Mouse (Mus musculus): ENCODE measurements around the gene Ap3b2. TPM values are rescaled to one million over a fixed set of nuclear protein-coding genes. Genes with fewer than 3 reads are reported as not detected.
A peak's percentile ranks its signal among the peaks of the same experiment; 100 is the strongest.

Ap3b2 gene
- polyA plus RNA-seq (2016; fragmentation: Nextera tagmentation; extraction: Ambion mirVana): 73.3 and 75.0 TPM in 2 replicates

DNA sequence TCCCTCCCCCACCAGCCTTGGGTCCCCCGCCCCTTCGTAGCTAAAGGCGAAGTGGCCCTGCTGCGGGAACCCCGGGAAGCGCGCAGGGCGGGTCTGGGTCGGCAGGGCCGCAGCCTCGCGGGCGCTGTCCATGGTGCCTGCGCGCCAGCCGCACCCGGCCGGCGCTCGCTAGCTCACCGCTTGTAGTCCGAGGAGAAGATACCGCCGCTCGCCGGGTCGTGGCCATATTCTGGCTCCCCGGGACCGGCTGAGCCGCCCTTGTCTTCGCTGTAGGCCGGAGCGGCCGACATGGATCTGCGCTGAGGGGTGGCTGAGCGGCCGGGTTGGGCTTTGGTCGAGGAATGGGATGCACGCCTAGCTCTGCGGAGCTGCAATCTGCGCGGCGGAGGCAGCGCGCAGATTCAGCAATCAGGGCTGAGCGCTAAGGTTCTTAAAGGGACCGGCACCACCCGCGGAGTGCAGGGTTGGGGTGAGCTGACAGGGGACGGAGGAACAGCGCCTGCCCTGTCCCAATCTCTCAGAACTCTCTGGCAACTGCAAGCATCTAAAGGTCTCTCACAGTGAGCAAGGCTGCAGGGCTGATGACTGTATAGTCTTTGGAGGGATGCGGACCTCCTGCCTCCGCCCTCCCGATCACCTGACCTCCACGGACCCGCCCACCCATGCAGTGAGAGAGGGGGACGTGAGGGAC lies at the start of gene Ap3b2:
Ap3b2 (minus strand) TSS at position 595 of the 691 bp plus-strand sequence.
- peak within 1 kb of the TSS; percentile 69 for H3K4me3 ChIP-seq
- no peaks in the 10 kb centered on the region for H3K36me3 ChIP-seq
- peaks cover 25% of the 10 kb centered on the region for H3K4me1 ChIP-seq
- peak within 1 kb of the TSS; percentile 82 for H3K9ac ChIP-seq
- H3K27ac ChIP-seq: peak within 1 kb of the TSS; percentile 96
- under 1% methylated on average over 55 of the region's 57 CpGs for WGBS
- ATAC-seq (ENCODE audit: low FRiP score): peak; percentile 94
- no peaks in the 10 kb centered on the region for H3K9me3 ChIP-seq (replicated peaks)
- peak within 1 kb of the TSS; percentile 60 for H3K4me2 ChIP-seq (replicated peaks)
- peaks cover 21% of the 10 kb centered on the region for H3K27me3 ChIP-seq

DNA sequence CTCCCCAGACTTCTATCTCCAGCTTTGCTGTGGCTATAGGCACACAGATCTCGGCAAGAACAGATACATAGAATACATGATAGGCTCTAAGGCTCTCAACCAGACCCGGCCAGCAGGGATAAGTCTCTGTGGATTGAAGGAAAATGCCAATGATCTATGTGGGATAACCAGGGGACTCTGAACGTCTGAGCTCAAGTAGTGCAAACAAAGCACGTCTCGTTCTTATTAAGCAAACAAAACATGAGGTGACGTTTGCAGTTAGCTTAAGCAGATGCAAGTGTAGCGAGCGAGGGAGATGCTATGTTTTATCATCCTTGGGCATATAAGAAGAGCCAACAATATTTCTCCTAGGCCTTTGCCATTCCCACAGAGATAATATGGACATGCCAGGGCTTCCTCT lies 49.2 kb upstream of the Ap3b2 start:
- Histone ChIP-seq H3K9ac (no peak overlapping the region), H3K4me3 (no peak overlapping the region), H3K4me1 (peaks cover 9% of the 10 kb centered on the region; the same call in 1 of the 2 replicates), H3K27ac (no peak overlapping the region), H3K27me3 (0 out of 2 replicates have a peak, but pooled peaks cover 3% of the 10 kb centered on the region), H3K9me3 (replicated peaks) (no peaks in the 10 kb centered on the region), H3K4me2 (replicated peaks) (no peak overlapping the region), H3K36me3 (no peaks in the 10 kb centered on the region)
- ATAC-seq (ENCODE audit: low FRiP score): no peak
- 86% methylated on average over 8 of the region's 8 CpGs for WGBS

DNA sequence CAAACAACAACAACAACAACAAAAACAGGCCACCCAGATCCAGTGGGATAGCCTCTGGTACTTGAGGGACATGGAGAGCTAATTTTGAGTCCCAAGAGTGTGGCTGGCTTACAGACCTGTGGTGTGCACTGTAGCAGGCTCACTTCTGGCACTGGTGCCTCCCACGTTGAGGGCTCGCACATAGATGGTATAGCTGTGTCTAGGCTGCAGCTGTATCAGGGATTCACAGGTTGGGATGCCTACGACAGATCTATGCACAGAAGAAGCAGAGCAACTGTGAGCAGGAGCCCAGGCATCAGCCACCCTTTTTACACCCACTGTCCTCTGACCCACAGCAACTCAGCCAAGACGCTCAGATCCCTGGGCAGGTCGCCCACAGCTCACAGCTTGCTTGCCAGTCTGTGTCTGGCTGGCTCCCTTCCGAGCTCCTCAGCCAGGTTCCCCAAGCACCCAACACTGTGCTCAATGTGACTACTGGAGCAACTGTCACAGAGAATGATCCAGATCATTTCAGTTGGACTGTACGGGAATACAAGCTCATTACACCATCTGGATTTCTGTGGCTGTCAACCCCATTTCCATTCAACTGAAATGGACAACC lies 48.3 kb upstream of the Ap3b2 start:
- Histone ChIP-seq H3K27me3 (0 out of 2 replicates have a peak, but pooled peaks cover 3% of the 10 kb centered on the region), H3K9me3 (replicated peaks) (no peaks in the 10 kb centered on the region), H3K4me2 (replicated peaks) (no peak overlapping the region), H3K9ac (no peak overlapping the region), H3K4me3 (no peak overlapping the region), H3K4me1 (peaks cover 9% of the 10 kb centered on the region; the same call in 1 of the 2 replicates), H3K27ac (no peak overlapping the region), H3K36me3 (no peaks in the 10 kb centered on the region)
- 87% methylated on average over 7 of the region's 7 CpGs for WGBS
- ATAC-seq (ENCODE audit: low FRiP score): no peak

DNA sequence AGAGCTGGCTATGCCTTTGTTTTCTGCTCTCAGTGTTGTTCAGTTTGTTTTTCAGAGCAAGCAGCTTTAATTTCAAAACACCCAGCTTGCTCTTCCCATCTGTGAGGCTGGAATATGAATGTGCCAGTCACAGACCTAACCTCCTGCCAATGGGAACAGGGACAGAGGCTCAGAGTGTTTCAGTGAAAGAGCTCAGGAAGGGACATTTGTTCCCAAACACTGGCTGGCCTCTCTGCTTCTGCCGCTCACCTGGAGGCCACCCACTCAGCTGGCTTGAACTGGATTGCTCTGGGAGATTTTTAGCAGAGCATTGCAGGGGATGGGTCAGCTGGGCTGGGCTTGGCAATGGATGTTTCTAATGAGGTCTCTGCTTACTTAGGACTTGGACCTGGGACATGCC lies 47.3 kb upstream of the Ap3b2 start:
- Histone ChIP-seq H3K9me3 (replicated peaks) (no peaks in the 10 kb centered on the region), H3K27me3 (0 out of 2 replicates have a peak, but pooled peaks cover 3% of the 10 kb centered on the region), H3K4me3 (no peak overlapping the region), H3K4me1 (peaks cover 9% of the 10 kb centered on the region; the same call in 1 of the 2 replicates), H3K9ac (no peak overlapping the region), H3K4me2 (replicated peaks) (no peak overlapping the region), H3K36me3 (no peaks in the 10 kb centered on the region), H3K27ac (no peak overlapping the region)
- no peak for ATAC-seq (ENCODE audit: low FRiP score)
- WGBS: 63% methylated on average over 1 of the region's 1 CpGs

DNA sequence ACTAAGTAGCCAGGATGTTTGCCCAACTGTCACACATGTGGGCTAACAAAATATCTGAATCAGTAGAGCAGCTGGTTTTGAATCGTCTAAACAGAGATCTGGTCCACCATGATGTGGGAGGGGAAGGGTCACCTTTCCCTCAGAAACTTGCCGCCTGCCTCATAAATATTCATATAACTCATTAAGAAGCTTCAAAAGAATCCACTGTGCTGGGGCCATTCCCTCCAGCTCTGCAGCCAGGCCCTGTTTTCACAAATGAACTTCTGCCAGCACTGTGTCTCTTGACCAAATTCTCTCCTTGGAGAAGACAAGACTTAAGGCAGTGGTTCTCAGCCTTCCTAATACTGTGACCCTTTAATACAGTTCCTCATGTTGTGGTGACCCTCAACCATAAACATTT lies 45.8 kb upstream of the Ap3b2 start:
- H3K27ac ChIP-seq: no peak overlapping the region
- H3K36me3 ChIP-seq: peaks cover 12% of the 10 kb centered on the region; the same call in 1 of the 2 replicates
- no peak for ATAC-seq (ENCODE audit: low FRiP score)
- 0 out of 2 replicates have a peak, but pooled peaks cover 3% of the 10 kb centered on the region for H3K27me3 ChIP-seq
- H3K9me3 ChIP-seq (replicated peaks): no peaks in the 10 kb centered on the region
- no peak overlapping the region for H3K4me2 ChIP-seq (replicated peaks)
- H3K4me3 ChIP-seq: no peak overlapping the region
- WGBS: 10% methylated on average over 2 of the region's 2 CpGs
- no peak overlapping the region for H3K9ac ChIP-seq
- H3K4me1 ChIP-seq: peaks cover 9% of the 10 kb centered on the region; the same call in 1 of the 2 replicates

DNA sequence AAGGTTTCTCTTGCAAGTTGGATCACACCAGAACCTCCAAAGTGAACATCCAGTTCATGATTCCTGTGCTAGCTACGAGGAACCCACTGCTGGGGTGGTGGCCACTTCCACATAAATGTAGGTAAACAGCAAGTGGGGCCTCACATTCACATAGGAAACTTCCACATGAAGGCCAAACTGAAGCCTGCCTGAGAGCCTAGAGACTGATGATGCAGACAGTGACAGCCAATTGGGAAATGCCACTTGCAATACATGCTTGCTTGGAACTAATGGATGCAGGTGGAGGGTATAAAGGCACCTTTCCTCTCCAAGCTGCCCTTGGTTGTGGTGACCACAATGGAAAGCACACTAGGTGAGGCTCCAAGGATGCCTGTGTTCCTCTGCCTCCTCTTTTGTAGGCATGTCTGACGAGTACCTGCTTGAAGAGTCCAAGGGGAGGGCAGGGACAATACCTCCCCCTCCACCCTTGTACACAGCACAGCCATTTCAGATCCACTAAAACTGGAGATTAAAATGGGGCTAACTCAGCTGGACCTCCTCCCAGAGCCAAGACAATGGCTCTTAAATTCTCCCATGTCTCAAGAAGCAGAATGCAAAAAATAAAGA lies 44.4 kb upstream of the Ap3b2 start:
- no peak overlapping the region for H3K27ac ChIP-seq
- no peak overlapping the region for H3K4me2 ChIP-seq (replicated peaks)
- peaks cover 9% of the 10 kb centered on the region; the same call in 1 of the 2 replicates for H3K4me1 ChIP-seq
- WGBS: 87% methylated on average over 2 of the region's 2 CpGs
- H3K9me3 ChIP-seq (replicated peaks): no peaks in the 10 kb centered on the region
- ATAC-seq (ENCODE audit: low FRiP score): no peak
- H3K27me3 ChIP-seq: 0 out of 2 replicates have a peak, but pooled peaks cover 3% of the 10 kb centered on the region
- peaks cover 26% of the 10 kb centered on the region for H3K36me3 ChIP-seq
- H3K9ac ChIP-seq: no peak overlapping the region
- no peak overlapping the region for H3K4me3 ChIP-seq

DNA sequence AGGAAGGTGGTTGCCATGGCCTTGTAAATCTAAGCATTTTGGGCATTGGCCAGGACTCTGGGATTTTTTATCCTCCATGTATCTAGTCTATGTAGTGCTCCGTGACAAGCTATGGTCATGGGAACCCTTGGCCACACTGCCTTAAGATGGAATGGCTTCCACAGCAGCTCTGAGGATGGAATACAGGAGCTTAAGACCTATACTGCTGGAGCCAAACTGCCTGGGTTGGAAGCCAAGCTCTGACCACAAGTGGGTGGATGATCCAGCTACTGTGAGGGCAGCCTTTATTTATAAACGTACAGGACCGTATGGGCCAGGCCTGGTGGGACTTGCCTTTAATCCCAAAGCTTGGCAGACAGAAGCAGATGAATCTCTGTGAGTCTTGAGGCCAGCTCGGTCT lies 42.8 kb upstream of the Ap3b2 start:
- Histone ChIP-seq H3K4me1 (peaks cover 9% of the 10 kb centered on the region; the same call in 1 of the 2 replicates), H3K27me3 (0 out of 2 replicates have a peak, but pooled peaks cover 3% of the 10 kb centered on the region), H3K9me3 (replicated peaks) (no peaks in the 10 kb centered on the region), H3K9ac (no peak overlapping the region), H3K4me2 (replicated peaks) (no peak overlapping the region), H3K27ac (no peak overlapping the region), H3K36me3 (peaks cover 42% of the 10 kb centered on the region), H3K4me3 (no peak overlapping the region)
- ATAC-seq (ENCODE audit: low FRiP score): no peak
- 88% methylated on average over 4 of the region's 4 CpGs for WGBS

DNA sequence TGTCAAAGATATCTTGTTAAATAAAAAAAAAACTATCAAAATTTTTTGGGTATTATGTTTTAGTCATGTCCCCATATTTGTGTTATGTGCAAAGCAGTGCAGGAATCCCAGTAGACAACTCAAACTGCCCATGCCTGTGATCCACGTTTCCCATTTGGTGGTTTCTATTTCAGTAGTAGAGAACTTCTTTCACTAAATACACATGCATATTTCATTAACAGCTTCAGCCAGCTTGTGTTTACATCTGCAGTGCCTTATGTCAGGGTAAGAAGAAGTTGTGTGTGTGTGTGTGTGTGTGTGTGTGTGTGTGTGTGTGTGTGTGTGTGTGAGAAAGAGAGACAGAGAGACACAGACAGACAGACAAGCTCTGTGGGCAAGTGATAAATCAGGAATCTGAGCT lies 37.7 kb upstream of the Ap3b2 start:
- no peaks in the 10 kb centered on the region for H3K27me3 ChIP-seq
- H3K36me3 ChIP-seq: peaks cover 76% of the 10 kb centered on the region
- no peaks in the 10 kb centered on the region for H3K9me3 ChIP-seq (replicated peaks)
- H3K4me3 ChIP-seq: no peak overlapping the region
- no peak overlapping the region for H3K4me2 ChIP-seq (replicated peaks)
- ATAC-seq (ENCODE audit: low FRiP score): no peak
- no peak overlapping the region for H3K9ac ChIP-seq
- 91% methylated on average over 1 of the region's 1 CpGs for WGBS
- H3K4me1 ChIP-seq: no peaks in the 10 kb centered on the region
- no peak overlapping the region for H3K27ac ChIP-seq

DNA sequence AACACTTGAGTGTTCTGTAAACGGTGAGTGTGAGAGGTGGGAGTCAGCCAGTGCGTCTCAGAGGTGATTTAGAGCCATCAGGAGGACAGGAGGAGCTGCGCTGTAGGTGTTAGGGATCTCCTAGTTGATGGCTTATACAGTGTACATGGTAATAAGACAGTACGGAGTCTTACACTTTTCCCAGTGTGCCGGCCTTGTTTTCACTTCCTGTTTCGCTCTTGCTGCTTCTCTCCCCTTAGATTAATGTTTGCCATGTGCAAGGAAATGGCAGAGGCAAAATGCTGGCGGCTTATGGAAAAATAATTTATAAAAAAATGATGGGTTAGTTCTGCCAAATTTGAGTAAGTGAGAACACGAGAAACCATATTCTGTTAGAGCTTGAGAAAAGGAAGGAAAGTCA lies 35.2 kb upstream of the Ap3b2 start:
- no peak overlapping the region for H3K4me3 ChIP-seq
- H3K9me3 ChIP-seq (replicated peaks): no peaks in the 10 kb centered on the region
- no peak overlapping the region for H3K9ac ChIP-seq
- H3K4me2 ChIP-seq (replicated peaks): no peak overlapping the region
- no peak overlapping the region for H3K27ac ChIP-seq
- peaks cover 11% of the 10 kb centered on the region for H3K4me1 ChIP-seq
- 95% methylated on average over 8 of the region's 8 CpGs for WGBS
- no peak for ATAC-seq (ENCODE audit: low FRiP score)
- H3K27me3 ChIP-seq: no peaks in the 10 kb centered on the region
- H3K36me3 ChIP-seq: peaks cover 67% of the 10 kb centered on the region

DNA sequence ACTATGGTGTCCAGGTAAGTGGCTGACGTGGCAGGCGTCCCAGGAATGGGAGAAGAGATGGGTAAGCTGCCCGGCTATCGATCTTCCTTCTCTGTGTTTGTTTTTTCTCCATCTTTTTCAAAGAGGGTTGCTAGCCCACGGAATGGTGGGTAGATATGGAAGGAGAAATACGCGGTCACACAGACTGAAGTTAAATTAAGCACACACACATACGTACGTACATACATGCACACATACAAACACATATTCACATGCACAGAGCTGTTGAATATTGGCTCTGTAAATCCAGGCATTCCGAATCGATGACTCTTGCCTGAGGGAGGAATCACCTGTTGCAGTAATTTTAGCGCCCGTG lies 29.9 kb upstream of the Ap3b2 start:
- WGBS: 17% methylated on average over 13 of the region's 13 CpGs
- H3K27me3 ChIP-seq: no peaks in the 10 kb centered on the region
- ATAC-seq (ENCODE audit: low FRiP score): peak; percentile 51; the same call in 1 of the 2 replicates

DNA sequence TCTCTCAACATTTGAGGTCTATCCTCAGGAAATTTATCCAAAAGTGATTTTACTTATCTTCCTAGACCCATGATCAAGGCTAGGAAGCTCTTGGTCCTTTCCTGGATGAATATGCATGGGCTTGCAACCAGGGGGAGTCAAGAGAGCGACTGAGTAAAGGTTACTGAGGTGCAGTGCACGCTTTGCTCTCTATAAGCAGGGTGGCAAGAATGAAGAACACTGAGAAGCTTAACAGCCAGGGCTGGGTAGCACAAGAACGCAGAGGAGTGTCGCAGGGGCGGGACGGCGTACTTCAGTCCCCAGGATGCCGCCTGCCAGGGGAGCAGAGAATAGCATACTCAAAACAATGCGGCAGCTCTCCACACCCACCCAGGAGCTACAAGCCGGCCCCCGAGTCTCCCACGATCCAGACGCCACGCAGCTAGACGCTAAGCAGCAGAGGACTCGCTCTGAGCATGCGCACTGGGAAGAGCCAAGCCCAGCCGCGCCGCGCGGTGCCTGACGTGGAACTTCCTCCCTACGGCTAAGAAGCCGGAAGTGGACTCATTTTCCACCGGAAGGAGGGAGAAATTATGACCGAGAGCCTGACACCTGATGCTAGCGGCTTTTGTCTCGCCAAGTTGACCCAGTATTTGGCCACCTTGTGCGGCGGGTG lies 29.4 kb upstream of the Ap3b2 start:
- no peaks in the 10 kb centered on the region for H3K27me3 ChIP-seq
- peaks cover 19% of the 10 kb centered on the region for H3K4me1 ChIP-seq
- no peaks in the 10 kb centered on the region for H3K9me3 ChIP-seq (replicated peaks)
- H3K36me3 ChIP-seq: peaks cover 16% of the 10 kb centered on the region
- peak overlapping the region; percentile 66 for H3K4me3 ChIP-seq
- ATAC-seq (ENCODE audit: low FRiP score): peak; percentile 98
- peak overlapping the region; percentile 80 for H3K9ac ChIP-seq
- peak overlapping the region; percentile 71 for H3K4me2 ChIP-seq (replicated peaks)
- peak overlapping the region; percentile 94 for H3K27ac ChIP-seq
- WGBS: under 1% methylated on average over 31 of the region's 31 CpGs

More for the DNA sequence above, 29.9 kb upstream of the Ap3b2 start:
- Histone ChIP-seq H3K9ac (peak overlapping the region; percentile 80), H3K4me1 (peaks cover 19% of the 10 kb centered on the region), H3K27ac (peak overlapping the region; percentile 94), H3K36me3 (peaks cover 16% of the 10 kb centered on the region), H3K9me3 (replicated peaks) (no peaks in the 10 kb centered on the region), H3K4me3 (peak overlapping the region; percentile 66), H3K4me2 (replicated peaks) (peak overlapping the region; percentile 71)

All from hindbrain, embryonic 12.5 days (tissue).